Mouse (Mus musculus) kidney, postnatal 4 days (tissue): ENCODE data around the gene Tsc2.

Source experiments
- DNase-seq, 2 experiments: peaks; one replicate each; pipeline ENCODE4 v3.0.0; 2021; ENCODE audit warnings: mixed read lengths in 2 of 2

The Tsc2 gene

GRCm38 (mm10) chr17:24646381-24646780 lies 14.0 kb upstream of the Tsc2 start:
- DNase-seq = no peak

GRCm38 (mm10) chr17:24645916-24646315 lies 13.5 kb upstream of the Tsc2 start:
- DNase-seq = peak in 1 of 2 experiments; percentile 41

- peak; percentile 59 to 72 for DNase-seq
These were observed 12.7 kb upstream of the Tsc2 start for GRCm38 (mm10) chr17:24644875-24645721.

- DNase-seq = peak; percentile 61 to 75
These were observed 11.7 kb upstream of the Tsc2 start for GRCm38 (mm10) chr17:24644030-24644715.

- DNase-seq = no peak
These were observed 10.4 kb upstream of the Tsc2 start for GRCm38 (mm10) chr17:24642791-24643343.

- no peak for DNase-seq
These were observed 9.5 kb upstream of the Tsc2 start for GRCm38 (mm10) chr17:24641944-24642343.

GRCm38 (mm10) chr17:24640581-24640980 lies 8.2 kb upstream of the Tsc2 start:
- DNase-seq = no peak

- peak in 1 of 2 experiments; percentile 19 for DNase-seq
These were observed 7.7 kb upstream of the Tsc2 start for GRCm38 (mm10) chr17:24640119-24640518.

GRCm38 (mm10) chr17:24639571-24639988 lies 7.2 kb upstream of the Tsc2 start:
- DNase-seq = peak; percentile 63 to 75

GRCm38 (mm10) chr17:24638840-24639239 lies 6.4 kb upstream of the Tsc2 start:
- DNase-seq = peak; percentile 93 to 94

- peak; percentile 46 to 61 for DNase-seq
These were observed 5.8 kb upstream of the Tsc2 start for GRCm38 (mm10) chr17:24638214-24638613.

- peak in 1 of 2 experiments; percentile 40 for DNase-seq
These were observed 4.5 kb upstream of the Tsc2 start for GRCm38 (mm10) chr17:24636781-24637481.

- peak in 1 of 2 experiments; percentile 41 for DNase-seq
These were observed 3.3 kb upstream of the Tsc2 start for GRCm38 (mm10) chr17:24635694-24636093.

- peak; percentile 26 to 47 for DNase-seq
These were observed 2.6 kb upstream of the Tsc2 start for GRCm38 (mm10) chr17:24635024-24635423.

- no peak for DNase-seq
These were observed 1.4 kb upstream of the Tsc2 start for GRCm38 (mm10) chr17:24633831-24634230.

GRCm38 (mm10) chr17:24632813-24633449 lies 501 bp upstream of the Tsc2 start:
- peak; percentile 73 to 84 for DNase-seq

- no peak for DNase-seq
These were observed 2.4 kb downstream of the Tsc2 start for GRCm38 (mm10) chr17:24630072-24630471.

- peak; percentile 84 to 85 for DNase-seq
These were observed 3.8 kb downstream of the Tsc2 start for GRCm38 (mm10) chr17:24628646-24629045.

GRCm38 (mm10) chr17:24625472-24625871 lies 7.0 kb downstream of the Tsc2 start:
- no peak for DNase-seq

GRCm38 (mm10) chr17:24617561-24618194 lies 14.8 kb downstream of the Tsc2 start:
- no peak for DNase-seq

GRCm38 (mm10) chr17:24610711-24611110 lies 21.7 kb downstream of the Tsc2 start:
- no peak for DNase-seq

GRCm38 (mm10) chr17:24608874-24609273 lies 23.6 kb downstream of the Tsc2 start:
- DNase-seq = no peak
